Mouse (Mus musculus): ENCODE measurements around the gene 1700109H08Rik. TPM values are rescaled to one million over a fixed set of nuclear protein-coding genes. Genes with fewer than 3 reads are reported as not detected.
A peak's percentile ranks its signal among the peaks of the same experiment; 100 is the strongest.

1700109H08Rik gene
- polyA plus RNA-seq, 1 experiment, result 18.5 TPM

GRCm38 (mm10) chr5:3546226-3546625, 25.1 kb upstream of the 1700109H08Rik start:
- Histone ChIP-seq H3K9me3 (replicated peaks; ENCODE audit: control insufficient read depth, insufficient read depth, low read length, poor library complexity, severe bottlenecking) (no peaks in the 10 kb centered on the region), H3K27ac (ENCODE audit: insufficient read depth, low read length) (no peak overlapping the region), H3K9ac (ENCODE audit: low read depth, poor library complexity, severe bottlenecking) (no peak overlapping the region), H3K36me3 (ENCODE audit: control insufficient read depth, insufficient read depth, low read length, poor library complexity, severe bottlenecking) (peaks cover 6% of the 10 kb centered on the region), H3K27me3 (ENCODE audit: control insufficient read depth, insufficient read depth, low read length, poor library complexity, severe bottlenecking) (no peaks in the 10 kb centered on the region), H3K4me3 (ENCODE audit: low read depth, low read length) (no peak overlapping the region), H3K4me1 (ENCODE audit: control insufficient read depth, insufficient read depth, low read length) (peaks cover 1% of the 10 kb centered on the region)
- TF ChIP-seq POLR2A (IDR thresholded peaks at IDR 0.05; ENCODE audit: insufficient read depth, low read length), result no peak
- no peak for TF ChIP-seq EP300 (IDR thresholded peaks at IDR 0.05; ENCODE audit: insufficient read depth, low read depth, low read length)
- no peak for TF ChIP-seq CTCF (IDR thresholded peaks at IDR 0.05; ENCODE audit: low read depth, low read length)

DNA sequence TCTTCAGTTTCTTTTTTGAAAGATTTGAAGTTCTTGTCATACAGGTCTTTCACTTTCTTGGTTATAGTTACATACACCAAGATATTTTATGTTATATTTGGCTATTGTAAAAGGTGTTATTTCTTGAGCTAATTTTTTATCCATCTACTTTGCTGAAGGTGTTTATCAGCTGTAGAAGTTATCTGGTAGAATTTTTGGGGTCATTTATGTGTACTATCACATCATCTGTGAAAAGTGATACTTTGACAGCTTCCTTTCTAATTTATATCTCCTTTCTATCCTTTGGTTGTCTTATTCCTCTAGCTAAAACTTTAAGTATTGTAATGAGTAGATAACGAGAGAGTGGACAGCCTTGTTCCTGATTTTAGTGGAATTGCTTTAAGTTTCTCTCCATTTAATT, 19.9 kb upstream of the 1700109H08Rik start:
- H3K9me3 ChIP-seq (replicated peaks; ENCODE audit: control insufficient read depth, insufficient read depth, low read length, poor library complexity, severe bottlenecking), result no peaks in the 10 kb centered on the region
- no peak overlapping the region for H3K27ac ChIP-seq (ENCODE audit: insufficient read depth, low read length)
- TF ChIP-seq POLR2A (IDR thresholded peaks at IDR 0.05; ENCODE audit: insufficient read depth, low read length), result no peak
- no peak for TF ChIP-seq CTCF (IDR thresholded peaks at IDR 0.05; ENCODE audit: low read depth, low read length)
- no peak for TF ChIP-seq EP300 (IDR thresholded peaks at IDR 0.05; ENCODE audit: insufficient read depth, low read depth, low read length)
- no peak overlapping the region for H3K4me3 ChIP-seq (ENCODE audit: low read depth, low read length)
- no peaks in the 10 kb centered on the region for H3K27me3 ChIP-seq (ENCODE audit: control insufficient read depth, insufficient read depth, low read length, poor library complexity, severe bottlenecking)
- no peaks in the 10 kb centered on the region for H3K4me1 ChIP-seq (ENCODE audit: control insufficient read depth, insufficient read depth, low read length)
- H3K9ac ChIP-seq (ENCODE audit: low read depth, poor library complexity, severe bottlenecking), result no peak overlapping the region
- peaks cover 9% of the 10 kb centered on the region for H3K36me3 ChIP-seq (ENCODE audit: control insufficient read depth, insufficient read depth, low read length, poor library complexity, severe bottlenecking)

- H3K36me3 ChIP-seq (ENCODE audit: control insufficient read depth, insufficient read depth, low read length, poor library complexity, severe bottlenecking), result peaks cover 22% of the 10 kb centered on the region
- H3K4me1 ChIP-seq (ENCODE audit: control insufficient read depth, insufficient read depth, low read length), result no peaks in the 10 kb centered on the region
- no peak overlapping the region for H3K4me3 ChIP-seq (ENCODE audit: low read depth, low read length)
- H3K27me3 ChIP-seq (ENCODE audit: control insufficient read depth, insufficient read depth, low read length, poor library complexity, severe bottlenecking), result no peaks in the 10 kb centered on the region
- TF ChIP-seq POLR2A (IDR thresholded peaks at IDR 0.05; ENCODE audit: insufficient read depth, low read length) (no peak), CTCF (IDR thresholded peaks at IDR 0.05; ENCODE audit: low read depth, low read length) (no peak), EP300 (IDR thresholded peaks at IDR 0.05; ENCODE audit: insufficient read depth, low read depth, low read length) (no peak)
- H3K9me3 ChIP-seq (replicated peaks; ENCODE audit: control insufficient read depth, insufficient read depth, low read length, poor library complexity, severe bottlenecking), result no peaks in the 10 kb centered on the region
- no peak overlapping the region for H3K27ac ChIP-seq (ENCODE audit: insufficient read depth, low read length)
- H3K9ac ChIP-seq (ENCODE audit: low read depth, poor library complexity, severe bottlenecking), result no peak overlapping the region
Observed at GRCm38 (mm10) chr5:3554198-3554597, 17.2 kb upstream of the 1700109H08Rik start.

GRCm38 (mm10) chr5:3574825-3575224, 3.5 kb downstream of the 1700109H08Rik start:
- Histone ChIP-seq H3K9ac (ENCODE audit: low read depth, poor library complexity, severe bottlenecking) (no peak overlapping the region), H3K36me3 (ENCODE audit: control insufficient read depth, insufficient read depth, low read length, poor library complexity, severe bottlenecking) (peaks cover 49% of the 10 kb centered on the region), H3K4me3 (ENCODE audit: low read depth, low read length) (no peak overlapping the region), H3K9me3 (replicated peaks; ENCODE audit: control insufficient read depth, insufficient read depth, low read length, poor library complexity, severe bottlenecking) (peaks cover 11% of the 10 kb centered on the region), H3K4me1 (ENCODE audit: control insufficient read depth, insufficient read depth, low read length) (no peaks in the 10 kb centered on the region), H3K27me3 (ENCODE audit: control insufficient read depth, insufficient read depth, low read length, poor library complexity, severe bottlenecking) (no peaks in the 10 kb centered on the region), H3K27ac (ENCODE audit: insufficient read depth, low read length) (no peak overlapping the region)
- TF ChIP-seq POLR2A (IDR thresholded peaks at IDR 0.05; ENCODE audit: insufficient read depth, low read length), result no peak
- TF ChIP-seq CTCF (IDR thresholded peaks at IDR 0.05; ENCODE audit: low read depth, low read length), result no peak
- TF ChIP-seq EP300 (IDR thresholded peaks at IDR 0.05; ENCODE audit: insufficient read depth, low read depth, low read length), result no peak

- Histone ChIP-seq H3K27ac (ENCODE audit: insufficient read depth, low read length) (peak overlapping the region; percentile 72), H3K36me3 (ENCODE audit: control insufficient read depth, insufficient read depth, low read length, poor library complexity, severe bottlenecking) (peaks cover 34% of the 10 kb centered on the region)
- TF ChIP-seq CTCF (IDR thresholded peaks at IDR 0.05; ENCODE audit: low read depth, low read length), result no peak
- no peak for TF ChIP-seq EP300 (IDR thresholded peaks at IDR 0.05; ENCODE audit: insufficient read depth, low read depth, low read length)
- no peak for TF ChIP-seq POLR2A (IDR thresholded peaks at IDR 0.05; ENCODE audit: insufficient read depth, low read length)
Observed at GRCm38 (mm10) chr5:3577939-3578338, 6.6 kb downstream of the 1700109H08Rik start.

DNA sequence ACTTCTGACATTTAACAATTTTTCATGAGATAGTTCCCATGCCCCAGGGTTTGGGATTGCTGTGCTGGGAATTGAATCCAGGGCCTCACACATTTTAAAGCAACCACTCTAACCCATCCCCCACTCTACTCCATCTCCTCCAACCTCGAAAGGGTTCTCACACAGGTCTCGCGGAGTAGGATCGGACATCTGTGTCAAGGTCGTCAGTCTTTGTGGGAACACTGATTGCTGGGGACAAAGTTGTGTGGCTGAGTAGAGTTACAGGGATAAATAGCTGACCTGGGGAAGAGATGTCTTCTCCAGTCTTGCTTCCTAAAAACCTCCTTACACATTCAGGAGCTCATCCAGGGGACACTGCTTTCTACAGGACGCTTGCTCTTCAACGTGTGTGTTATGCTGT, 7.7 kb downstream of the 1700109H08Rik start:
- peaks cover 33% of the 10 kb centered on the region for H3K36me3 ChIP-seq (ENCODE audit: control insufficient read depth, insufficient read depth, low read length, poor library complexity, severe bottlenecking)
- no peak overlapping the region for H3K27ac ChIP-seq (ENCODE audit: insufficient read depth, low read length)
- H3K4me1 ChIP-seq (ENCODE audit: control insufficient read depth, insufficient read depth, low read length), result no peaks in the 10 kb centered on the region
- no peak overlapping the region for H3K9ac ChIP-seq (ENCODE audit: low read depth, poor library complexity, severe bottlenecking)
- no peak overlapping the region for H3K4me3 ChIP-seq (ENCODE audit: low read depth, low read length)
- TF ChIP-seq EP300 (IDR thresholded peaks at IDR 0.05; ENCODE audit: insufficient read depth, low read depth, low read length), result no peak
- no peak for TF ChIP-seq CTCF (IDR thresholded peaks at IDR 0.05; ENCODE audit: low read depth, low read length)
- no peak for TF ChIP-seq POLR2A (IDR thresholded peaks at IDR 0.05; ENCODE audit: insufficient read depth, low read length)
- no peaks in the 10 kb centered on the region for H3K27me3 ChIP-seq (ENCODE audit: control insufficient read depth, insufficient read depth, low read length, poor library complexity, severe bottlenecking)
- 0 out of 2 replicates have a peak, but pooled peaks cover 7% of the 10 kb centered on the region for H3K9me3 ChIP-seq (replicated peaks; ENCODE audit: control insufficient read depth, insufficient read depth, low read length, poor library complexity, severe bottlenecking)

More at GRCm38 (mm10) chr5:3577939-3578338, 6.6 kb downstream of the 1700109H08Rik start:
- Histone ChIP-seq H3K4me1 (ENCODE audit: control insufficient read depth, insufficient read depth, low read length) (no peaks in the 10 kb centered on the region), H3K9ac (ENCODE audit: low read depth, poor library complexity, severe bottlenecking) (no peak overlapping the region), H3K27me3 (ENCODE audit: control insufficient read depth, insufficient read depth, low read length, poor library complexity, severe bottlenecking) (no peaks in the 10 kb centered on the region), H3K9me3 (replicated peaks; ENCODE audit: control insufficient read depth, insufficient read depth, low read length, poor library complexity, severe bottlenecking) (peaks cover 11% of the 10 kb centered on the region), H3K4me3 (ENCODE audit: low read depth, low read length) (no peak overlapping the region)

All from ES-Bruce4 (cell line).